Mouse (Mus musculus) kidney, adult 2 months (tissue): ENCODE data around the gene Paqr4. TPM values are rescaled to one million over a fixed set of nuclear protein-coding genes. Genes with fewer than 3 reads are reported as not detected.

Source experiments
- DNase-seq: peaks from one replicate; pipeline ENCODE4 v3.0.0; 2021
- H3K27ac ChIP-seq: fragments of 200-500 bp; 2 replicates; pipeline ENCODE4 v1.5.1; 2012; ENCODE audit warnings: low read depth, low read length, control low read depth, inconsistent platforms; ENCODE audit not compliant: insufficient read depth
- H3K27me3 ChIP-seq: fragments of 200-500 bp; replicated peaks from 2 replicates; pipeline ENCODE4 v1.6.1; 2012; ENCODE audit warnings: mild to moderate bottlenecking, moderate library complexity, low read length, inconsistent platforms; ENCODE audit not compliant: control insufficient read depth, insufficient read depth
- H3K36me3 ChIP-seq: fragments of 200-500 bp; 2 replicates; pipeline ENCODE4 v1.6.1; 2012; ENCODE audit warnings: mild to moderate bottlenecking, moderate library complexity, low read length, inconsistent platforms; ENCODE audit not compliant: control insufficient read depth, insufficient read depth
- H3K4me1 ChIP-seq: fragments of 200-500 bp; 2 replicates; pipeline ENCODE4 v1.6.1; 2011; ENCODE audit warnings: low read length; ENCODE audit not compliant: control insufficient read depth, insufficient read depth
- H3K4me3 ChIP-seq: fragments of 200-500 bp; 2 replicates; pipeline ENCODE4 v1.5.1; 2011; ENCODE audit warnings: mild to moderate bottlenecking, low read depth, low read length, control low read depth; ENCODE audit not compliant: insufficient read depth
- CTCF ChIP-seq: fragments of 200-500 bp; conservative IDR thresholded peaks from 2 replicates; pipeline ENCODE4 v1.5.1; 2011; ENCODE audit warnings: low read depth, mild to moderate bottlenecking, control low read depth, low read length, moderate library complexity, mixed read lengths; ENCODE audit not compliant: insufficient read depth, insufficient read length
- POLR2A ChIP-seq: fragments of 200-500 bp; IDR thresholded peaks from one replicate; pipeline ENCODE4 v1.6.1; 2011; ENCODE audit warnings: low read depth, low read length, control low read depth
- WGBS: fragments of 180-500 bp; shearing (Covaris S2); methylation state at CpG from one replicate; pipeline ENCODE4 v1.1.7; 2018; 5-methylcytosine and 5-hydroxymethylcytosine counted together
- polyA plus RNA-seq: library from polyadenylated mRNA; depleted of rRNA; stranded (reverse); fragments of >200 nt; gene quantifications from 2 replicates; pipeline ENCODE4 v1.2.3, GENCODE M21; 2012

Gene Paqr4
- polyA plus RNA-seq, 1 experiment: 9.7 TPM

GRCm38 (mm10) chr17:23725477-23725876, 15.2 kb downstream of the Paqr4 start:
- H3K27me3 ChIP-seq: no peaks in the 10 kb centered on the region
- H3K4me3 ChIP-seq: peak overlapping the region; percentile 66; the same call in 1 of the 2 replicates
- no peak for DNase-seq
- 59% methylated on average over 4 of the region's 4 CpGs for WGBS
- no peak overlapping the region for H3K27ac ChIP-seq
- TF ChIP-seq POLR2A (no peak), CTCF (no peak)
- H3K36me3 ChIP-seq: no peaks in the 10 kb centered on the region
- no peaks in the 10 kb centered on the region; the same call in 1 of the 2 replicates for H3K4me1 ChIP-seq

DNA sequence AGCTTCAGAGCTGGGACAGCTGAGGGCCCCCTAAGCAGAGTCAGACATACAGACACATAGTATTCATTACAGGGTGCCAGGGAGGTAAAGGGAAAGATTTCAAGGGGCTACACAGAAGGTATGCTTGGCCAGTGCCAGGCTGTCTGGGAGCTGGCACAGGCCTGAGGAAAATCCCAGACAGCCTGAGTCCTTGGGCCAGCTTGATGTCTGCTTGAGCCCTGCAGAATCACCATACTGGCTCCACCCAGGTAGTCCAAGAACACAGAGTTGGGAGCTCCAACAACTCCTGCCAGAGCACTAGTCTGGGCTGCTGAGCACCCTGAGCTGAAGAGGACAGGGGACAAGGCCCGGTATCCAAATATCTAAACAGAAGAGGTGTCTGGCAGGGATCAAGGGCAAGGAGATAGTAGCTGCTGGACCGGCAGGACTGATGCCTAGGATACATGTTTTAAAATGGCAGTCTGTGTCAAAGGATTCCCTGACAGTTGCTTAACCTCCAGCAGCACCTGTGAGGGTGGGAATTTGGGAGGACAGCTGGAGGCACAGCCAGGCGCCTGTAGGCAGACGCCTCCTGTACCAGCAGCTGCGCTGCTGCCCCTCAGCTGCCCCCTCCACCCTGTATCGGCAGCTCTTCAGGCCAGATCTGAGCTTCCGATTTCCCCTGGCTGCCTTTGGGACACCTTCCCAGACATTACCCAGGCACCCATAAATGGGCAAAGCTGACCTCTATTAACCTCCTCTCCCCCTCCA, 18.1 kb downstream of the Paqr4 start, which contains the start of gene 1520401A03Rik:
Gene 1520401A03Rik (minus strand): TSS at position 408 of the 750 bp plus-strand sequence.
- no peak for TF ChIP-seq POLR2A
- Histone ChIP-seq H3K36me3 (no peaks in the 10 kb centered on the region), H3K27ac (no peak within 1 kb of the TSS), H3K4me3 (no peak within 1 kb of the TSS), H3K4me1 (no peaks in the 10 kb centered on the region; the same call in 1 of the 2 replicates), H3K27me3 (no peaks in the 10 kb centered on the region)
- WGBS: 88% methylated on average over 7 of the region's 7 CpGs
- no peak for DNase-seq

DNA sequence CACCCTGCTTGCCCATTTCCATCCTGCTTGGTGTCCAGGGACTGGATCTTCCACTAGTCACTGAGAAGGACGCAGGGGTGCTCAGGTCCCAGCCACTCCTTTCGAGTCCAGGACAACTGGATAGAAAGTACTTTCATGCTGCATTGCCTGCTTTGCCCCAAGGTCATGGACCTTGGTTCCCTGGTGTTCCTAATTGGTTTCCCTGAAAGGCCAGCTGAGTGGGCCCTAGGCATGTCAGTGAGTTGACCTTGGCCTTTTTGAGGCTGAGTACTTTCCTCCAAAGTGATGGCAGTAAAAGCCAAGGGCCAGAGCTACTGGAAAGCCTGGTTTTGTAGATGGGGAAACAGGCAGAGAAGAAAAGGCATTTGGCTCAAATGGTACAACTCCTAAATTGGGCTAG, 18.8 kb downstream of the Paqr4 start:
- no peaks in the 10 kb centered on the region for H3K27me3 ChIP-seq
- H3K27ac ChIP-seq: no peak overlapping the region
- no peak overlapping the region for H3K4me3 ChIP-seq
- no peaks in the 10 kb centered on the region for H3K36me3 ChIP-seq
- H3K4me1 ChIP-seq: no peaks in the 10 kb centered on the region; the same call in 1 of the 2 replicates
- no peak for DNase-seq
- TF ChIP-seq POLR2A (no peak), CTCF (no peak)
- WGBS: 76% methylated on average over 2 of the region's 2 CpGs

- 39% methylated on average over 1 of the region's 1 CpGs for WGBS
- TF ChIP-seq CTCF (no peak), POLR2A (no peak)
- Histone ChIP-seq H3K4me1 (no peaks in the 10 kb centered on the region; the same call in 1 of the 2 replicates), H3K4me3 (no peak overlapping the region), H3K27me3 (no peaks in the 10 kb centered on the region), H3K27ac (no peak overlapping the region), H3K36me3 (no peaks in the 10 kb centered on the region)
- DNase-seq: no peak
These were observed 21.2 kb downstream of the Paqr4 start for GRCm38 (mm10) chr17:23719455-23719854.

DNA sequence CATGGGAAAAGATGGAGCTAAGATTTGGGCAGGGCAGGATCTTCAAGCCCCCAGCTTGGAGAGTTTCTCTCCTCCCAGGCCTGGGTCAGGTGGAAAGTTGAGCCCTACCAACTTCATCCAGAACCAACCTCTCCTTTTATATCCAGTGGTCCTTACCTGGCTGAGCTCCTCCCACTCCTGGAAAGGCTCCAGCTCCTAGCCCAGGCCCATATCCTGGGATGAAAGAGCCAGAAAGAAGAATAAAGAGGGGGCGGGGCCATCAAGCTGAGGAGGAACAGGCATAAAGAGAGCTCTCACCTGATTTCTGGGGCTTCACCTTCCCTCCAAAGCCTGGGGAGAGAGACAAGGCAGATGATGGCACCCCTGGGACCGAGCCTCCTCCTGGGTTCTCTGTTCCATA, 23.7 kb downstream of the Paqr4 start:
- no peaks in the 10 kb centered on the region for H3K27me3 ChIP-seq
- no peaks in the 10 kb centered on the region for H3K36me3 ChIP-seq
- TF ChIP-seq CTCF: no peak
- TF ChIP-seq POLR2A: no peak
- no peaks in the 10 kb centered on the region; the same call in 1 of the 2 replicates for H3K4me1 ChIP-seq
- H3K4me3 ChIP-seq: no peak overlapping the region
- H3K27ac ChIP-seq: no peak overlapping the region
- no peak for DNase-seq
- 94% methylated on average over 2 of the region's 2 CpGs for WGBS

DNA sequence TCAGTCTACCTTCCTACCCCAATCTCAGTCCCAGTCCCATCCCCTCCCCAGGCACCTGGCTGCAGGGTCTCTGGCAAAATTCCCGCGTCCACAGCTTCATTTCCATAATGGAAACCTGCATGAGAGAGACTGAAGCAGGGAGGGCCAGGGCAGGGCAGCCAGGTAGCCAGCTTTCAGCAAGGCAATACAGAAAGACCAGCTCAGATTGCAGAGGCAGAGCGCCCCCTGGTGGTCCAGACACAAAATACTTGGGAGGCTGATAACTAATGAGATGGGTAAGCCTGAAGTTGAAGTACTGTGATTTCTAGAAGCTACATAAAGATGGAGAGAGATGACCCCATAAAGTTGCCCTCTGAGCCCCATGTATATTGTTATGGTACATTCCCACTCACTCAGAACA, 34.5 kb downstream of the Paqr4 start:
- WGBS: 3% methylated on average over 3 of the region's 3 CpGs
- no peak overlapping the region for H3K4me3 ChIP-seq

GRCm38 (mm10) chr17:23705525-23706104, 35.1 kb downstream of the Paqr4 start:
- no peaks in the 10 kb centered on the region for H3K27me3 ChIP-seq
- no peaks in the 10 kb centered on the region for H3K4me1 ChIP-seq
- H3K4me3 ChIP-seq: no peak overlapping the region
- TF ChIP-seq CTCF (no peak), POLR2A (no peak)
- DNase-seq: no peak
- no peaks in the 10 kb centered on the region for H3K36me3 ChIP-seq
- 76% methylated on average over 7 of the region's 7 CpGs for WGBS
- no peak overlapping the region for H3K27ac ChIP-seq

More for the DNA sequence above, 34.5 kb downstream of the Paqr4 start:
- Histone ChIP-seq H3K4me1 (no peaks in the 10 kb centered on the region), H3K27me3 (no peaks in the 10 kb centered on the region), H3K36me3 (no peaks in the 10 kb centered on the region), H3K27ac (no peak overlapping the region)
- peak; percentile 91 for TF ChIP-seq CTCF
- TF ChIP-seq POLR2A: no peak
- DNase-seq: peak; percentile 78
